Comparison of ENCODE assay signal across 24 mouse cellular contexts in the genomic region with DNA sequence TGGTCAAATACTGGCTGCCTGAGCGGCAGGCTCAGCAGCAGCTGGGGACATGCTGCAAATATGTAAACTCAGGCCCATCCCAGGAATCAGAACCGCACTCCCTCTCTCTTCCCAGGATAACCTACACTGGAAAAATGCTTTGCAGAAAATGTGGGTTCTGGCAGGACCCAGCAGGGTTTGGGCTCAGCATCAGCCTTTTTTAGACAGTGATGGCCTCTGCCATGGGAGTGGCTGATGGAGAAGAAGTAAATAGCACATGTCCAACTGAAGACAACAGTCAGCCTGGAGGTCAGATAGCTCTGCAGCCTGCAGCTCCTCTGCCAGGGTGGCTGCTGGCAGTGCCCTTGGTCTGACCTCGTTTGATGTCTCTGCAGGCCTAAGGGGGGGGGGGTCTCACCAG.
DNase-seq lines count a peak whose midpoint lies in the region; ATAC-seq and TF ChIP-seq lines count a peak whose summit lies in the region.
"Had no signal": no experiment of that assay in that cellular context is flagged by ENCODE, and none has a peak within 500 bp of the region (broad histone marks: within the 10 kb centered on the region; RNA-seq: fewer than 3 reads in every experiment).

No protein-coding gene starts in this region.

- H3K36me3 ChIP-seq in heart, embryonic 12.5 days, result no peaks in the 10 kb centered on the region
- no peaks in the 10 kb centered on the region for H3K36me3 ChIP-seq in intestine, embryonic 14.5 days (ENCODE audit: control insufficient read depth, insufficient read depth, low read length)
- H3K36me3 ChIP-seq in intestine, embryonic 16.5 days (ENCODE audit: control insufficient read depth, insufficient read depth, low read length), result no peaks in the 10 kb centered on the region
- H3K36me3 ChIP-seq in midbrain, embryonic 11.5 days (ENCODE audit: control insufficient read depth, insufficient read depth, low read length), result no peaks in the 10 kb centered on the region
- no peaks in the 10 kb centered on the region for H3K36me3 ChIP-seq in midbrain, postnatal 0 days (ENCODE audit: insufficient read depth, low read length)
- H3K36me3 ChIP-seq in stomach, embryonic 14.5 days (ENCODE audit: control insufficient read depth, insufficient read depth, low read length), result no peaks in the 10 kb centered on the region
- no peaks in the 10 kb centered on the region for H3K36me3 ChIP-seq in stomach, postnatal 0 days (ENCODE audit: control insufficient read depth, insufficient read depth, low read length)
- H3K36me3 ChIP-seq: embryonic facial prominence, embryonic 13.5 days; embryonic facial prominence, embryonic 15.5 days; forebrain, embryonic 10.5 days had no signal

- H3K9ac ChIP-seq in heart, embryonic 12.5 days, result no peak overlapping the region
- H3K9ac ChIP-seq in intestine, embryonic 14.5 days (ENCODE audit: low read length), result no peak overlapping the region
- H3K9ac ChIP-seq in intestine, embryonic 16.5 days (ENCODE audit: low read depth, low read length), result no peak overlapping the region
- no peak overlapping the region for H3K9ac ChIP-seq in midbrain, embryonic 11.5 days (ENCODE audit: low read length)
- H3K9ac ChIP-seq in midbrain, postnatal 0 days (replicated peaks; ENCODE audit: low read length, poor library complexity, severe bottlenecking), result no peak overlapping the region
- H3K9ac ChIP-seq in stomach, embryonic 14.5 days (replicated peaks; ENCODE audit: low read depth, low read length), result no peak overlapping the region
- no peak overlapping the region for H3K9ac ChIP-seq in stomach, postnatal 0 days (ENCODE audit: low read length)
- H3K9ac ChIP-seq: embryonic facial prominence, embryonic 13.5 days; embryonic facial prominence, embryonic 15.5 days; forebrain, embryonic 13.5 days had no signal

- no peak for ATAC-seq in heart, embryonic 12.5 days (ENCODE audit: insufficient number of reproducible peaks, low FRiP score)
- no peak for ATAC-seq in intestine, embryonic 14.5 days (replicated peaks; ENCODE audit: low FRiP score, low TSS enrichment, low read depth)
- no peak for ATAC-seq in intestine, embryonic 16.5 days
- ATAC-seq in midbrain, embryonic 11.5 days (ENCODE audit: low FRiP score), result no peak
- no peak for ATAC-seq in midbrain, postnatal 0 days (ENCODE audit: low FRiP score)
- ATAC-seq in stomach, embryonic 14.5 days (ENCODE audit: insufficient number of reproducible peaks, insufficient read depth, low FRiP score, low read depth), result 0 out of 2 replicates have a peak, but pooled peaks have one; percentile 18
- ATAC-seq in stomach, postnatal 0 days (ENCODE audit: low FRiP score, low TSS enrichment), result no peak
- ATAC-seq: forebrain, embryonic 13.5 days; forebrain, embryonic 16.5 days had no signal

- TF ChIP-seq CTCF in midbrain, postnatal 0 days (IDR thresholded peaks at IDR 0.05), result no peak
- TF ChIP-seq CTCF in stomach, postnatal 0 days (IDR thresholded peaks at IDR 0.05; ENCODE audit: low read depth), result no peak

- H3K9me3 ChIP-seq in heart, embryonic 12.5 days (replicated peaks), result no peaks in the 10 kb centered on the region
- H3K9me3 ChIP-seq in intestine, embryonic 14.5 days (ENCODE audit: control insufficient read depth, low read length), result no peaks in the 10 kb centered on the region
- H3K9me3 ChIP-seq in intestine, embryonic 16.5 days (ENCODE audit: control insufficient read depth, low read length), result no peaks in the 10 kb centered on the region
- no peaks in the 10 kb centered on the region for H3K9me3 ChIP-seq in midbrain, embryonic 11.5 days (ENCODE audit: control insufficient read depth, low read length)
- H3K9me3 ChIP-seq in midbrain, postnatal 0 days (ENCODE audit: low read length), result no peaks in the 10 kb centered on the region
- H3K9me3 ChIP-seq in stomach, embryonic 14.5 days (ENCODE audit: control insufficient read depth, low read depth, low read length), result no peaks in the 10 kb centered on the region
- no peaks in the 10 kb centered on the region for H3K9me3 ChIP-seq in stomach, postnatal 0 days (ENCODE audit: control insufficient read depth, low read length)
- H3K9me3 ChIP-seq: embryonic facial prominence, embryonic 13.5 days; embryonic facial prominence, embryonic 15.5 days; forebrain, embryonic 10.5 days; forebrain, embryonic 13.5 days had no signal

- H3K4me3 ChIP-seq in heart, embryonic 12.5 days, result no peak overlapping the region
- no peak overlapping the region for H3K4me3 ChIP-seq in intestine, embryonic 14.5 days (ENCODE audit: low read depth, low read length)
- H3K4me3 ChIP-seq in intestine, embryonic 16.5 days (ENCODE audit: low read length), result no peak overlapping the region
- no peak overlapping the region for H3K4me3 ChIP-seq in midbrain, embryonic 11.5 days (ENCODE audit: low read depth, low read length)
- no peak overlapping the region for H3K4me3 ChIP-seq in midbrain, postnatal 0 days (ENCODE audit: low read depth, low read length)
- H3K4me3 ChIP-seq in stomach, embryonic 14.5 days (ENCODE audit: low read depth, low read length), result no peak overlapping the region
- H3K4me3 ChIP-seq in stomach, postnatal 0 days (ENCODE audit: low read depth, low read length), result no peak overlapping the region
- H3K4me3 ChIP-seq: embryonic facial prominence, embryonic 13.5 days; embryonic facial prominence, embryonic 15.5 days; erythroblast, embryonic 14.5 days; forebrain, embryonic 10.5 days; forebrain, embryonic 13.5 days had no signal

- TF ChIP-seq EP300 in stomach, postnatal 0 days (optimal IDR thresholded peaks at IDR 0.05), result no peak

- no peak overlapping the region for H3K4me2 ChIP-seq in heart, embryonic 12.5 days
- no peak overlapping the region for H3K4me2 ChIP-seq in intestine, embryonic 14.5 days (ENCODE audit: low read length)
- no peak overlapping the region for H3K4me2 ChIP-seq in intestine, embryonic 16.5 days (ENCODE audit: low read depth, low read length)
- no peak overlapping the region for H3K4me2 ChIP-seq in midbrain, embryonic 11.5 days
- H3K4me2 ChIP-seq in midbrain, postnatal 0 days (ENCODE audit: low read depth, low read length, poor library complexity, severe bottlenecking), result no peak overlapping the region
- no peak overlapping the region for H3K4me2 ChIP-seq in stomach, embryonic 14.5 days (replicated peaks; ENCODE audit: low read depth, low read length)
- no peak overlapping the region for H3K4me2 ChIP-seq in stomach, postnatal 0 days (replicated peaks; ENCODE audit: low read depth)
- H3K4me2 ChIP-seq: embryonic facial prominence, embryonic 13.5 days; embryonic facial prominence, embryonic 15.5 days; forebrain, embryonic 13.5 days had no signal

- DNase-seq in heart, adult 11 months, result peak; percentile 81
- DNase-seq in intestine, embryonic 14.5 days (ENCODE audit: low spot score), result no peak
- DNase-seq in midbrain, embryonic 11.5 days (ENCODE audit: low spot score, missing footprints), result peak; percentile 77
- DNase-seq in midbrain, postnatal 0 days (ENCODE audit: low spot score), result no peak
- DNase-seq in stomach, postnatal 0 days (ENCODE audit: low spot score), result no peak
- DNase-seq: adrenal gland, adult 2 months; adrenal gland, postnatal 10 days; adrenal gland, postnatal 25 days; cerebellum, adult 11 months; cerebellum, adult 18-20 months; cerebellum, adult 8-10 months; cerebellum, adult 9-11 months; cerebellum, postnatal 14 days; cerebellum, postnatal 36 days; embryo, embryonic 11 days had no signal

- peaks cover 9% of the 10 kb centered on the region; the same call in 1 of the 2 replicates for H3K4me1 ChIP-seq in heart, embryonic 12.5 days (replicated peaks)
- no peaks in the 10 kb centered on the region for H3K4me1 ChIP-seq in intestine, embryonic 14.5 days (replicated peaks; ENCODE audit: control insufficient read depth, insufficient read depth, low read length)
- no peaks in the 10 kb centered on the region for H3K4me1 ChIP-seq in intestine, embryonic 16.5 days (ENCODE audit: control insufficient read depth, insufficient read depth, low read length)
- H3K4me1 ChIP-seq in midbrain, embryonic 11.5 days (ENCODE audit: control insufficient read depth, insufficient read depth, low read length), result no peaks in the 10 kb centered on the region
- H3K4me1 ChIP-seq in midbrain, postnatal 0 days (ENCODE audit: insufficient read depth, low read length), result no peaks in the 10 kb centered on the region
- 0 out of 2 replicates have a peak, but pooled peaks cover 7% of the 10 kb centered on the region for H3K4me1 ChIP-seq in stomach, embryonic 14.5 days (ENCODE audit: control insufficient read depth, insufficient read depth, low read length)
- no peaks in the 10 kb centered on the region for H3K4me1 ChIP-seq in stomach, postnatal 0 days (replicated peaks; ENCODE audit: control insufficient read depth, insufficient read depth)

- 50% methylated on average over 3 of the region's 3 CpGs for WGBS in heart, embryonic 12.5 days
- 27% methylated on average over 3 of the region's 3 CpGs for WGBS in intestine, embryonic 14.5 days
- 32% methylated on average over 3 of the region's 3 CpGs for WGBS in intestine, embryonic 16.5 days
- WGBS in midbrain, embryonic 11.5 days, result 75% methylated on average over 3 of the region's 3 CpGs
- WGBS in midbrain, postnatal 0 days, result 57% methylated on average over 3 of the region's 3 CpGs
- 20% methylated on average over 3 of the region's 3 CpGs for WGBS in stomach, embryonic 14.5 days
- 30% methylated on average over 3 of the region's 3 CpGs for WGBS in stomach, postnatal 0 days

- 0 out of 2 replicates have a peak, but pooled peaks cover 4% of the 10 kb centered on the region for H3K27me3 ChIP-seq in heart, embryonic 12.5 days (replicated peaks)
- H3K27me3 ChIP-seq in intestine, embryonic 14.5 days (replicated peaks; ENCODE audit: control insufficient read depth, insufficient read depth, low read length), result no peaks in the 10 kb centered on the region
- H3K27me3 ChIP-seq in intestine, embryonic 16.5 days (replicated peaks; ENCODE audit: control insufficient read depth, insufficient read depth, low read length), result no peaks in the 10 kb centered on the region
- H3K27me3 ChIP-seq in midbrain, embryonic 11.5 days (ENCODE audit: control insufficient read depth, insufficient read depth, low read length), result no peaks in the 10 kb centered on the region
- H3K27me3 ChIP-seq in midbrain, postnatal 0 days (ENCODE audit: insufficient read depth, low read length), result no peaks in the 10 kb centered on the region
- no peaks in the 10 kb centered on the region for H3K27me3 ChIP-seq in stomach, embryonic 14.5 days (ENCODE audit: control insufficient read depth, insufficient read depth, low read length)
- H3K27me3 ChIP-seq in stomach, postnatal 0 days (ENCODE audit: control insufficient read depth, insufficient read depth, low read length), result no peaks in the 10 kb centered on the region
- H3K27me3 ChIP-seq: embryonic facial prominence, embryonic 13.5 days; embryonic facial prominence, embryonic 15.5 days; forebrain, embryonic 13.5 days had no signal

- H3K27ac ChIP-seq in heart, embryonic 12.5 days (ENCODE audit: poor library complexity, severe bottlenecking), result no peak overlapping the region
- H3K27ac ChIP-seq in intestine, embryonic 14.5 days (ENCODE audit: low read depth), result peak overlapping the region; percentile 47; the same call in 1 of the 2 replicates
- H3K27ac ChIP-seq in intestine, embryonic 16.5 days (ENCODE audit: low read length), result no peak overlapping the region
- H3K27ac ChIP-seq in midbrain, embryonic 11.5 days (ENCODE audit: low read depth, low read length), result no peak overlapping the region
- H3K27ac ChIP-seq in midbrain, postnatal 0 days (ENCODE audit: low read depth, low read length), result no peak overlapping the region
- H3K27ac ChIP-seq in stomach, embryonic 14.5 days (ENCODE audit: low read length), result no peak overlapping the region
- H3K27ac ChIP-seq in stomach, postnatal 0 days (replicated peaks), result no peak overlapping the region
- H3K27ac ChIP-seq: embryonic facial prominence, embryonic 13.5 days; embryonic facial prominence, embryonic 15.5 days; forebrain, embryonic 10.5 days; forebrain, embryonic 13.5 days had no signal

Comparison
In these comparisons a context has a peak if more than half of its experiments do, and no peak if none do; other contexts are left out.
1. DNase-seq: peak in heart, adult 11 months (single experiment) and midbrain, embryonic 11.5 days (single experiment); none in intestine, embryonic 14.5 days (single experiment), midbrain, postnatal 0 days (single experiment) and stomach, postnatal 0 days (single experiment).